Mouse (Mus musculus) brown adipose tissue, adult 24 weeks (tissue): ENCODE results near the gene Sema4a. TPM values are rescaled to one million over a fixed set of nuclear protein-coding genes. Genes with fewer than 3 reads are reported as not detected.

Experiments used
- H3K27ac ChIP-seq: fragments of 200-500 bp; replicated peaks from 2 replicates; pipeline ENCODE4 v1.5.1; 2012; ENCODE audit warnings: low read depth, mild to moderate bottlenecking, low read length
- H3K4me1 ChIP-seq: fragments of 200-500 bp; 2 replicates; pipeline ENCODE4 v1.6.1; 2012; ENCODE audit warnings: low read length, mixed read lengths; ENCODE audit not compliant: control insufficient read depth, insufficient read depth, insufficient read length
- H3K4me3 ChIP-seq: fragments of 200-500 bp; 2 replicates; pipeline ENCODE4 v1.5.1; 2012; ENCODE audit warnings: low read depth, mild to moderate bottlenecking, low read length, moderate library complexity; ENCODE audit not compliant: insufficient read depth
- polyA plus RNA-seq: library from polyadenylated mRNA; stranded (reverse); fragments of >200 nt; gene quantifications from 2 replicates; pipeline ENCODE4 v1.2.4, GENCODE M21; 2012; ENCODE audit not compliant: missing spikeins, insufficient read depth, insufficient read length

The Sema4a gene
- polyA plus RNA-seq, 1 experiment, result 30.2 TPM

GRCm38 (mm10) chr3:88477735-88478134 lies 16.8 kb upstream of the Sema4a start:
- H3K4me1 ChIP-seq, result no peaks in the 10 kb centered on the region
- no peak overlapping the region for H3K4me3 ChIP-seq
- H3K27ac ChIP-seq, result no peak overlapping the region

DNA sequence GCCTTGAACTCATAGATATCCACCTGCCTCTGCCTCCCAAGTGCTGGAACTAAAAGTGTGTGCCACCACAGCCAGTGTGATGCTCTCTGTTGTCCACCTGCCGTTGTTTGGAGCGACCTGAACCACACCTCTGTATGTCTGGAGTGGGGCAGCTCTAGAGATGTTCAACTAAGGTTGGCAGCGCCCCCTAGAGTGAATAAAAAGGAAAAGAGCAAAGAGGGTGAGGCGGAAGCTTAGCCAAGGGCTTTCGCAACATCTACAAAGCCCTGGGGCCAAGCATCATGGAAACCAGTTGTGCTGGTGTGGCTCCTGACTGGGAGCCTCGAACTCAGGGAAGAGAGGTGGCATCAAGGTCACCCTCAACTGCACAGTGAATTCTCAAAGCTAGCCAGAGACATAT lies 15.4 kb upstream of the Sema4a start:
- H3K27ac ChIP-seq, result no peak overlapping the region

GRCm38 (mm10) chr3:88473571-88473970 lies 12.6 kb upstream of the Sema4a start:
- H3K4me3 ChIP-seq, result no peak overlapping the region
- no peak overlapping the region for H3K27ac ChIP-seq
- H3K4me1 ChIP-seq, result no peaks in the 10 kb centered on the region

More for the DNA sequence above, 15.4 kb upstream of the Sema4a start:
- no peak overlapping the region for H3K4me3 ChIP-seq
- no peaks in the 10 kb centered on the region for H3K4me1 ChIP-seq

GRCm38 (mm10) chr3:88473020-88473419 lies 12.0 kb upstream of the Sema4a start:
- Histone ChIP-seq H3K4me1 (no peaks in the 10 kb centered on the region), H3K4me3 (no peak overlapping the region), H3K27ac (no peak overlapping the region)

GRCm38 (mm10) chr3:88470943-88471479 lies 10.0 kb upstream of the Sema4a start:
- H3K27ac ChIP-seq, result no peak overlapping the region
- H3K4me3 ChIP-seq, result no peak overlapping the region
- no peaks in the 10 kb centered on the region for H3K4me1 ChIP-seq

GRCm38 (mm10) chr3:88469466-88469865 lies 8.5 kb upstream of the Sema4a start:
- H3K4me3 ChIP-seq, result no peak overlapping the region
- no peak overlapping the region for H3K27ac ChIP-seq
- peaks cover 3% of the 10 kb centered on the region for H3K4me1 ChIP-seq

DNA sequence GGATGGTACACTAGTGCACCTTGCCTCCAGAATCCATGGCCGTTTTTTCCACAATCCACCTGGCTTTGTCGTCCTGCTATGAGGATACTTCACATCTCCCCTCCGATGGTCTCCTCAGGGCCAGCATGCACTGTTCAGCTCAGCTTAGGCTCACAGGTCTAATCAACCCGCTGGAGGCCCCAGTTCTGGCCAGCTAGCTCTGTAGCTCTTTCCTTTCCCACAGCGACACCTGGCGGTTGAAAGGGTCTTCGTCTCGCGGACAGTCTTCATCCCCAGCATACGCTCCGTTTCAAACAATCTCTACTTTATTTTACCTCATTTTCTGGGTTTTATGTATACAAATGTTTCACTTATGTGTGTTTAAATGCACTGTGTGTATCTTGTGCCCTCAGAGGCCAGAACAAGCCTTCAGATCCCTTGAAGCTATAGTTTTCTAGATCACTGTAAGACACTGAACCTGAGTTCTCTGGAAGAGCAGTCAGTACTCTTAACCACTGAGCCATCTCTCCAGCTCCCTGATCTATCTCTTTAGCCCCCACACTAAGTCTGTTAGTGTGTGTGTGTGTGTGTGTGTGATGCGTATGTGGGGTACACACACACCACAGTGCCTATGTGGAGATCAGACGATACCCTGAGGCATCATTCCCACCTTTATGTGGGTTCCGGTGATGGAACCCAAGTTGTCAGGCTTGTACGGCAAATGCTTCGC lies 6.3 kb upstream of the Sema4a start:
- peaks cover 4% of the 10 kb centered on the region for H3K4me1 ChIP-seq
- no peak overlapping the region for H3K4me3 ChIP-seq
- H3K27ac ChIP-seq, result no peak overlapping the region

DNA sequence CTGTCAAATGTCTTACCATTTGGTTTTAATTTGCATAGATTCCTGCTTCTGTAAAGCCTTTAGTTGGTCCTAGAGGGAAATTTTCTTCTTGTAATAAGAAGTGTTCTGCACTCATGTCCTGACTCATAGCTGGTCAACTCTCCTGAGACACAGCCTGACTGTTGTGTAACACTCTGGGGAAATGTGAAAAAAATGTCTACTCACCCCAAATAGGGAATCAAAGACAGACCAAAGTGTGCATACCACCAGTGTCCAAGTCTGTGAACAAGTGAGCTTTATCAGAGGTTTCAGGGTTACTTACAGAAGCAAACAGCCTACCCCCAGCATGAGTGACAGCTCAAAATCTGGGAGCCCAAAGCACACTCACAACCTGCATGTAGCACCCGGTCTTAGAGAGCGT lies 4.1 kb upstream of the Sema4a start:
- Histone ChIP-seq H3K4me1 (peaks cover 11% of the 10 kb centered on the region), H3K4me3 (no peak overlapping the region), H3K27ac (peak overlapping the region; percentile 59)

GRCm38 (mm10) chr3:88464425-88464824 lies 3.4 kb upstream of the Sema4a start:
- Histone ChIP-seq H3K27ac (peak overlapping the region; percentile 67), H3K4me1 (peaks cover 11% of the 10 kb centered on the region), H3K4me3 (no peak overlapping the region)

GRCm38 (mm10) chr3:88460029-88460428 lies 953 bp downstream of the Sema4a start:
- H3K4me3 ChIP-seq, result no peak overlapping the region
- peaks cover 16% of the 10 kb centered on the region for H3K4me1 ChIP-seq
- peak overlapping the region; percentile 53 for H3K27ac ChIP-seq

GRCm38 (mm10) chr3:88458778-88459219 lies 2.2 kb downstream of the Sema4a start:
- Histone ChIP-seq H3K27ac (no peak overlapping the region), H3K4me3 (no peak overlapping the region), H3K4me1 (peaks cover 12% of the 10 kb centered on the region)

DNA sequence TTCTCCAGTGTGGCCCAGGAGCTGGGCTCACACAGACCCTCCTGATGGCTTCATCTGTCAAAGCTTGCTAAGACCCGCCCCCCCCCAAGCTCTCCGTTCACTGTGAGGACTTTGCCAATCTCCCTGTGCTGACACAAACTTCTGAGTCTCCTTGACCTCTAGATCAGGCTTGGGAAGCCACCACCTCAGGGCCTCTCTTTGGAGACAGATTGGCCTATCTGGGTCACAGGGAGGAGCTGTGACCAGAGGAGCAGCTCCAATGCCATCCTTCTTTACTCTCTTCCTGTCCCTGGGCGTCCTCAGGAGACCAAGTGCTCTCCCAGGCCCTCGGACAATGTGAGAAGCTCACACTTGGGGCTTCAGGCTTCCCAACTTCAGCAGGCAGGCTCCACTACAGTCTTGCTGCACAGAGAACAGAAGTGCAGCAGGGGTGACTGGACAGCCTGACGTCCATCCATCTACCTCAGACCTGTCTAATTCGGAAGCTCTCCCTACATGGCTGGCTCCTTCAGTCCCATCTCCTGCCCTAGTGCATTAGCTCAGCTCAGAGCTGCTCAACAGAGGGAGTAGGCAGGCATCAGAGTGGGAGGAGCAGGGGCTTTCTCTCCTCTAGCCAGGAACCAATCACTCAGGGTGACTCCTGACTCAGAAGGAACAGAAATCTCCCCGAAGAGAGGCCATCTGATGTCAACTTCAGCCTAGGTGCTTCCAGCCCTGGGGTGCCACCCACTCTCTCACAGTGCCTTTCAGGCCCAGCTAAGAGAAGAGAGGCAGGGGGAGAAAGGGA lies 4.0 kb downstream of the Sema4a start:
- Histone ChIP-seq H3K4me3 (no peak overlapping the region), H3K4me1 (peaks cover 12% of the 10 kb centered on the region), H3K27ac (no peak overlapping the region)

- H3K4me1 ChIP-seq, result peaks cover 10% of the 10 kb centered on the region
These were observed 4.7 kb downstream of the Sema4a start for GRCm38 (mm10) chr3:88456313-88456712.

GRCm38 (mm10) chr3:88455588-88456264 lies 5.3 kb downstream of the Sema4a start:
- no peak overlapping the region for H3K27ac ChIP-seq
- no peak overlapping the region for H3K4me3 ChIP-seq
- peaks cover 5% of the 10 kb centered on the region for H3K4me1 ChIP-seq

More at GRCm38 (mm10) chr3:88456313-88456712, 4.7 kb downstream of the Sema4a start:
- Histone ChIP-seq H3K27ac (no peak overlapping the region), H3K4me3 (no peak overlapping the region)
